Mouse (Mus musculus): Measurements from ENCODE around the gene Gm14325. TPM values are rescaled to one million over a fixed set of nuclear protein-coding genes. Genes with fewer than 3 reads are reported as not detected.
"Not testable (repeated sequence)": the region's sequence is repeated elsewhere in the genome, so short reads cannot be mapped to it uniquely, and the experiment has no call there.

The Gm14325 gene
- total RNA-seq (2021), result 100 to 1,000 TPM; 148 to 151 TPM
- long read RNA-seq, experiment 1, transcript Gm14325-201 (4 exons, 1,576 nt), result minor isoform, 9 of 88 reads
- long read RNA-seq, experiment 1, transcript Gm14325-202 (3 exons, 310 nt), result major isoform, 73 of 88 reads
- long read RNA-seq, experiment 1, partial matches to known transcripts, result 1 of 88 reads
- long read RNA-seq, experiment 1, other reads (novel, unspliced or antisense), result 5 of 88 reads
- long read RNA-seq, experiment 2, transcript Gm14325-202 (3 exons, 310 nt), result major isoform, 47 of 58 reads
- long read RNA-seq, experiment 2, partial matches to known transcripts, result 0 of 58 reads
- long read RNA-seq, experiment 2, other reads (novel, unspliced or antisense), result 9 of 58 reads

DNA sequence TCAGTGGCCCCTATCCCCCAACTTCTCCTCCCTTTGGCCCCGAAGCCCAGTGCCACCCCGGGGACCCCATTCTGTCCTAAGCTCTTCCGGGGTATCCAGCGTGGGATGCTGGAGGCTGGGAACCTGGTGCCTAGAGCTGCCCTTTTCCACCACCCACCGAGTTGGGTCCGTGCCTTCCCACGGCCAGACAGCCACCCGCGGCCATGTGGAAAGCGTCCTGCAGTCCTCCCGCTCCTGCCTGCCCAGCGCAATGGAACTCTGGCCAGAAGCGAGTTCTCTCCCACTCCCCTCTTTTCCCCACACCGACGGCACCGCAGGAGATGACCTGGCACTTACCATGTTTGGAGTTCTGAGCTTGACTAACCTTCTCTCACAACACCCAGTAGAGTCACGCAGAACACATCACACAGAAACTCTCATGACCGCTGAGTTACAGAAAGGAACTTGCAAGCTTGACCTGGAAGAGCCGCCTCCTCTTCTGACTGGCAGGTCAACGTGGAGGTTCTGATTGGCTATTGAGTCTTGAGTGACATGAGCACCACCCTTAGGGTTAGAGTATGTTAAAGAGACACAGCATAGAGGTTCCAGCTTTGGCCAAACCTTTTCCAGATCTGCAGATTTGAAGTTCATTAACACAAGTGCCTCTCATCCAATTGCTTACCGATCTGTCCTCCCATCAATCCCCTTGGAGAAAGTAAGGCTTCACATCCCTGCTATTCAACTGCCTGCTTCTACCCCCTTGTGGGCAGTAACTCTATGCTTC lies at the start of gene Gm14325:
Gene Gm14325 (minus strand): TSS at position 436 of the 763 bp plus-strand sequence.
- peak; percentile 59 to 78 for DNase-seq (ENCODE audit: low spot score in 2 of 2)

DNA sequence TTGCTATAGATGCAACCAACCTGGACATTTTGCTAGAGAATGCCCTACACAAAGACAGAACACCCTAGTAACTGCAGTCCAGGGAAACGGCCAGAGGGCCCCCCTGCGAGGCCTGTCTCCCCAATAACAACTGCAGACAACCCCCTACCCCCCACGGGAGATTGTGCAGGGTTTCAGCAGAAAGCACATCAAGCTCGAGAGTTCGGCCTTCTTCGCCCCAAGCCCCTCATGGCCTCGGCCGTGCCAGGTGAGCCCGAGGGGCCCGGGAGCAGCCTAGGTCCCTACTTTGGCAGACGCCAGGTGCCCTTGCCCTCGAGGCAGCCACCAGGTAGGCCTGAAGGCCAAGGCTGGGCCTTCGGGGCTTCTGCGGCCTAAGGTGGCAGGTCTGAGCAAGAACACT lies 47.6 kb upstream of the Gm14325 start:
- not testable (repeated sequence) for DNase-seq (ENCODE audit: low spot score in 2 of 2)

DNA sequence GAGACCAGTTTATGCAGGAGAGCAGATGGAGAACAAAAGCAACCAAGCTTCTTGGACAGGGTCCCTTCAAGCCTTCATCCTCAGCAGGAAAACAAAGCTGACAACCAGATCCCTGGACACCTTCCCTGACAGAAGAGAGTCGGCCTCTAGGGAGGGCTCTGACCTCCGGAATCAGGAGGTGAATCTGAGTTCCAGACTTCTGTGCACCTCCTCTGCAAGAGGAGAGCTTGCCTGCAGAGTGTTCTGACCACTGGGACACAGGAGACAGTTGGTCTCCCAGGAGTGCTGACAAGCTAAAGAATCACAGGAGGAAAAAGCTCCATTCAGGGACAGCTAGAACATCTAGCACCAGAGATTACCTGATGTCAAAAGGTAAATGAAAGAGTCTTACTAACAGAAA lies 22.1 kb upstream of the Gm14325 start:
- DNase-seq (ENCODE audit: low spot score in 2 of 2), result not testable (repeated sequence)

GRCm38 (mm10) chr2:177843666-177844065 lies 3.5 kb upstream of the Gm14325 start:
- not testable (repeated sequence) for DNase-seq (ENCODE audit: low spot score in 2 of 2)

DNA sequence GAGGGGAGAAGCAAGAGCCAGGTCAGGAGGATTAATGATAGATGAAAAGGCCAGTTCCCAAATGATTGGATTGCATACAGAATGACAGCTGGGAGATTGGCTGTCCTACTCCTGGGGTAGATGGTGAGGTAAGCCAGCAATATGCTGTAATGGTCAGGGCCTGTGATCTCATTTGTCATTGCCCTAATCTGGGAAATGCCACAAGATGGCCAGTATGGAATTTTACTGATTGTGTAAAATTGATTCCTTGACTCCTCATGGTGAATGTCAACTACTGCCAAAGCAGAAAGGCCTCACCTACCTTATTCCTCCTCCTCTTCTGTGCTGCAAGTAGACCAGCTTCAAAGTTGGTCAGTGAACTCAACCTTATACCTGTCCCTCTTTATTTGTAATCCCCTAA lies 3.4 kb downstream of the Gm14325 start:
- not testable (repeated sequence) for DNase-seq (ENCODE audit: low spot score in 2 of 2)

DNA sequence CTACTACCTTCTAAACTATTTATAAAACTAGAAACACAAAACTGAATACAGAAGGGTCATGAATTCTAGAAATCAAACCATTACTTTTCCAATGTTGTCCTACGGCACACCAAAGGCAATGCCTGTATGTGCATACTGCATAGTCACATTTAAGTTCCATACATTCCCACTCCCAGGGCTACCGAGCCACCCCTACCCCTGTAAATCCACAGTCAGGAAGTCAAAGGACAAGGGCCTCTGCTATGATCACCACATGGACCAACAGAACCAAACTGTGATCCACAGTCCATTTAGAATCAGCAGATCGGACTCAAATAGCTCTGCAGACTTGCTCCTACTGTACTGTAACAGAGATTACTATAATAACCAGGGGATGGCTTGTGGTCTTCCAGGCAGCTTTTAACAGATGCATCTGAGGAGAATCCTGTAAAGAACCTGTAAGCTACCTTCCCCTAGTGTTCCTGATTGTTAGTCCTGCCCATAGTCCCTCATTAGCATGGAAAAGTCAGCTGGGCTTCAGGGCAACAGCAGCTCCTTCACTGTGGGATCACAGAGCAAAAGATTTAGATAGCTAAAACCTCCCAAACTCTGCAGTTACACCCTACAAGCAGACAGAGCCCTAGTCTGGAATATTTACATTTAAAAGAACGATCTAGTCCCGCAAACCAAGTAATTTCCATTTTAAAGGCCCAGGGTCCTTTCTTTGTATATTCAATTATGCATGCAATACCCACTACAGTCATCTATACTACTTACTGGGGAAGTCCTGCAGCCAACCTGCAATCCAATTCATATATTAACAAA lies 4.2 kb downstream of the Gm14325 start:
- not testable (repeated sequence) for DNase-seq (ENCODE audit: low spot score in 2 of 2)

- peak in 1 of 2 experiments; percentile 59 for DNase-seq (ENCODE audit: low spot score in 2 of 2)
Observed at GRCm38 (mm10) chr2:177821952-177822351, 18.2 kb downstream of the Gm14325 start.

DNA sequence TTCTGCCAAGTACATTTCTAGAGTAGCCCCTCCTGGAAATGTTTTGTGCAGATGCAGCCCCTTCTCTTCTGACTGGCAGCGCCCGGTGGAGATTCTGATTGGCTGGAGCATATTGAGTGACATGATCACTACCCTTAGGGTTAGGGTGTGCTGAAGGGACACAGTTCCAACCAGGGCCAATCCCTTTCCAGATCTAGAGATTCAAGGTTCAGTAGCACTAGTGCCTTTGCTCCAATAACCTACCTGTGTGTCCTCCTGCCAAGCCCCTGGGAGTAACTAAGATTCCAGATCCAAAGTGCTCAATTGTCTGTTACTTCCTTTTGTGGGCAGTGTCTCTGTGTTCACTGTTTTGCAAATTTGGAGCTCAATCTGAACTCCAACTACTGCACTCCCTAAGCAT lies 34.0 kb downstream of the Gm14325 start:
- not testable (repeated sequence) for DNase-seq (ENCODE audit: low spot score in 2 of 2)

GRCm38 (mm10) chr2:177787351-177787750 lies 52.8 kb downstream of the Gm14325 start:
- DNase-seq (ENCODE audit: low spot score in 2 of 2), result not testable (repeated sequence)

Other genes with a start within 250 kb of the Gm14325 start
- gene Gm14322, start 81.0 kb downstream of the Gm14325 start, total RNA-seq (2021), result 10 to 100 TPM; 37.5 to 44.2 TPM
- 1 to 10 TPM; 5.4 to 7.5 TPM for gene Gm14327, start 56.8 kb upstream of the Gm14325 start, total RNA-seq (2021)
- 1 to 10 TPM; 1.2 TPM for gene Zfp972, start 85.3 kb upstream of the Gm14325 start, total RNA-seq (2021)
- gene Gm14326, start 117.0 kb upstream of the Gm14325 start, total RNA-seq (2021), result 10 to 100 TPM; 61.1 to 63.8 TPM
- gene Zfp971, start 182.9 kb upstream of the Gm14325 start, total RNA-seq (2021), result 10 to 100 TPM; 29.7 to 29.9 TPM
- 10 to 100 TPM; 24.6 to 28.5 TPM for gene Zfp931, start 238.1 kb upstream of the Gm14325 start, total RNA-seq (2021)